Mouse (Mus musculus) CH12.LX (cell line): ENCODE data around the gene 1700010I14Rik.

ENCODE experiments used
- EP300 ChIP-seq: IDR thresholded peaks from 2 replicates; pipeline ENCODE4 v1.6.1; 2011; ENCODE audit warnings: low read length, improper control_type of control experiment
- MAX ChIP-seq: IDR thresholded peaks from 2 replicates; pipeline ENCODE4 v1.6.1; 2011; ENCODE audit warnings: low read length, improper control_type of control experiment
- POLR2A ChIP-seq: IDR thresholded peaks from 2 replicates; pipeline ENCODE4 v1.6.1; 2011; ENCODE audit warnings: low read depth, mild to moderate bottlenecking, improper control_type of control experiment, low read length
- RCOR1 ChIP-seq: conservative IDR thresholded peaks from 2 replicates; pipeline ENCODE4 v1.6.1; 2012; ENCODE audit warnings: low read depth, mild to moderate bottlenecking, inconsistent platforms, low read length, improper control_type of control experiment

DNA sequence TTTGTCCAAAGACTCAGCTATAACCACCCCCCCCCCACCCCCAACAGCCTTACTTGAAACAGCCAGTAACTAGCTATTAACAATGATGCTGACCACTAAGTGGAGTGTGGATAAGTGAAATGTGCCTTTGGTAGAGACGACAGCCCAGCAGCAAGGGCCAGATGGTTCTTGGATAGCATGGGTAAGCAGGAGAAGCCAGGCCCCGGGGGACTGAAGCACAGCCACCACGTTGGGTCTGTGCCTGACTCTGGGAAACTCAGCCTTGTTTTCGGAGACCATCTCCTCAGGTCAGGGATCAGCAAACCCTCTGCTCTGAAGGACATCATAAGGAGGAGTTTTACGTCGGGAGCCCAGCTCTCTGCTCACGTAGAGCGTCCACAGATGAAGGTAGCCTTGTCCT, 35.2 kb upstream of the 1700010I14Rik start:
- TF ChIP-seq EP300 (no peak), RCOR1 (no peak), MAX (no peak), POLR2A (no peak)
